Mouse (Mus musculus) limb, embryonic 12.5 days (tissue): ENCODE results near the gene Rep15. TPM values are rescaled to one million over a fixed set of nuclear protein-coding genes. Genes with fewer than 3 reads are reported as not detected.

ENCODE experiments used
- ATAC-seq: fragments of 200-750 bp; cut with Nextera tagmentation; 2 replicates; pipeline ENCODE4 v1.8.0; 2017; ENCODE audit warnings: low read depth, moderate TSS enrichment; ENCODE audit not compliant: insufficient number of reproducible peaks, insufficient read depth, low FRiP score, low TSS enrichment
- H3K27ac ChIP-seq: fragments of 300-500 bp; sonication (generic); 2 replicates; pipeline ENCODE4 v1.5.1; 2016; ENCODE audit warnings: mild to moderate bottlenecking, moderate library complexity
- H3K27me3 ChIP-seq: fragments of 300-500 bp; sonication (generic); 2 replicates; pipeline ENCODE4 v1.6.1; 2016; ENCODE audit warnings: mild to moderate bottlenecking, moderate library complexity
- H3K36me3 ChIP-seq: fragments of 300-500 bp; sonication (generic); 2 replicates; pipeline ENCODE4 v1.6.1; 2016; ENCODE audit warnings: mild to moderate bottlenecking, moderate library complexity
- H3K4me1 ChIP-seq: fragments of 300-500 bp; sonication (generic); replicated peaks from 2 replicates; pipeline ENCODE4 v1.6.1; 2016
- H3K4me2 ChIP-seq: fragments of 300-500 bp; sonication (generic); 2 replicates; pipeline ENCODE4 v1.6.1; 2016; ENCODE audit warnings: mild to moderate bottlenecking, moderate library complexity
- H3K4me3 ChIP-seq: fragments of 300-500 bp; sonication (generic); replicated peaks from 2 replicates; pipeline ENCODE4 v1.5.1; 2016; ENCODE audit warnings: mild to moderate bottlenecking
- H3K9ac ChIP-seq: fragments of 300-500 bp; sonication (generic); replicated peaks from 2 replicates; pipeline ENCODE4 v1.6.1; 2016; ENCODE audit warnings: mild to moderate bottlenecking, moderate library complexity
- H3K9me3 ChIP-seq: fragments of 300-500 bp; sonication (generic); 2 replicates; pipeline ENCODE4 v1.6.1; 2016; ENCODE audit warnings: mild to moderate bottlenecking, moderate library complexity
- WGBS: fragments of 180-500 bp; shearing (Covaris S2); methylation state at CpG from one replicate; pipeline ENCODE4 v1.1.7; 2016; 5-methylcytosine and 5-hydroxymethylcytosine counted together
- polyA plus RNA-seq: library from polyadenylated mRNA; unstranded; fragments of >200 nt; fragmentation: Nextera tagmentation; extraction: Ambion mirVana; gene quantifications from 2 replicates; pipeline ENCODE4 v1.2.1, GENCODE M21; 2016

The Rep15 gene
- polyA plus RNA-seq, 1 experiment from 2014 or later, result 2.0 TPM

DNA sequence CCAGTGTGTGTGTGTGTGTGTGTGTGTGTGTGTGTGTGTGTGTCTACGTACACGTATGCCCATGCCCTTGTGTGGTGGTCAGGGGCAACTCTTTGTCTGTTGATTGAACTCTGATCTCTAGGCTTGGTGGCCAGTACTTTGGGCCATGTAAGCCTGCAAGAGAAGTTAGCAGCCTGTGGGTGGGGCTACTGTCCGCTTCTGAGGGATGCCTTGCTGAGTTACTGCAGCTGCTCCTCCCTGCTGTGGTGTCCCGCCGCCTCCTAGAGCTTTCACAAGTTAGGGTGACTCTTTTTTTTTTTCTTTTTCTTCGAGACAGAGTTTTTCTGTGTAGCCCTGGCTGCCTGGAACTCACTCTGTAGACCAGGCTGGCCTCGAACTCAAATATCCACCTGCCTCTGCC lies 26.9 kb downstream of the Rep15 start:
- 71% methylated on average over 7 of the region's 7 CpGs for whole genome bisulfite sequencing
- no peak for ATAC-seq

DNA sequence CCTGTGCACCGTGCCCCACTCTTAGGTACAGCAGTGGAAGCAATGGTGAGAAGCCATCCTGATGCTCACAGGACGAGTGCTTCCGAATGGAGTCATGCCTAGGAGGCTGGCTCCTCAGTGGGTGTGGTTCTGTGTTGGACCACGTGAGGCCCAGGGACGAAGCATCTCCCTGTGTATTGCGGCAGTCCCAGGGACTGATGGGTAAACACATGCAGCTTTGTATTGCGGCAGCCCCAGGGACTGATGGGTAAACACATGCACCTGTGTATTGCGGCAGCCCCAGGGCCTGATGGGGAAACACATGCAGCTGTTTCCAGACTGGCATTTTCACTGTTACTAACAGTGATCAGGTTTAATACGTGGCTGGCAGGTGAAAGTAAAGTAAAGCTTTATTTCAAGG lies 29.2 kb downstream of the Rep15 start:
- ATAC-seq, result no peak
- WGBS, result 81% methylated on average over 9 of the region's 9 CpGs

More for the DNA sequence above, 26.9 kb downstream of the Rep15 start:
- no peaks in the 10 kb centered on the region for H3K9me3 ChIP-seq
- no peak overlapping the region for H3K27ac ChIP-seq
- no peak overlapping the region for H3K9ac ChIP-seq
- no peaks in the 10 kb centered on the region for H3K27me3 ChIP-seq
- peaks cover 7% of the 10 kb centered on the region for H3K4me1 ChIP-seq
- no peak overlapping the region for H3K4me3 ChIP-seq
- peaks cover 86% of the 10 kb centered on the region for H3K36me3 ChIP-seq
- H3K4me2 ChIP-seq, result no peak overlapping the region

DNA sequence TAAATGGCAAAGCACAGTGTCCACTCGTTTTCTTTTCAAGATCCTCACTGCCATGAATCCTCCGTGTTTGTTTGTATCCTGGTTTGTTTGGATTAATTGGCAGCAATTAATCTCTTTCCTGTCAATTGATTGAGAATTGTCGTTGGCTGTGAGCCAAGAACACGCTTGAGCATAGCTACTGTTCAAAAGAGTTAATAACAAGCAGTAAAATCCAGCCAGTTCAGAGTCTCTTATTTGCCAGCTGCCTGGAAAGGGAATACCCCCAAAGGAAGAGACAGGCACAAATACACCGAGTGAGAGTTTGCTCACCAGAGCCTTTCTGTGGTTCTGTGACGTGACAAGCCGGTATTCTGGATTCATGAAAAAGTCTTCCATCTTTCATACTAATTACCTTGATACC lies 29.6 kb downstream of the Rep15 start:
- WGBS, result 61% methylated on average over 7 of the region's 7 CpGs
- peaks cover 7% of the 10 kb centered on the region for H3K4me1 ChIP-seq
- H3K4me3 ChIP-seq, result no peak overlapping the region
- H3K4me2 ChIP-seq, result no peak overlapping the region
- H3K9me3 ChIP-seq, result no peaks in the 10 kb centered on the region
- ATAC-seq, result no peak
- no peak overlapping the region for H3K27ac ChIP-seq
- no peaks in the 10 kb centered on the region for H3K27me3 ChIP-seq
- H3K36me3 ChIP-seq, result peaks cover 77% of the 10 kb centered on the region
- H3K9ac ChIP-seq, result no peak overlapping the region

More for the DNA sequence above, 29.2 kb downstream of the Rep15 start:
- no peaks in the 10 kb centered on the region for H3K27me3 ChIP-seq
- no peak overlapping the region for H3K4me2 ChIP-seq
- H3K36me3 ChIP-seq, result peaks cover 77% of the 10 kb centered on the region
- peaks cover 7% of the 10 kb centered on the region for H3K4me1 ChIP-seq
- H3K27ac ChIP-seq, result no peak overlapping the region
- no peak overlapping the region for H3K4me3 ChIP-seq
- no peaks in the 10 kb centered on the region for H3K9me3 ChIP-seq
- no peak overlapping the region for H3K9ac ChIP-seq

DNA sequence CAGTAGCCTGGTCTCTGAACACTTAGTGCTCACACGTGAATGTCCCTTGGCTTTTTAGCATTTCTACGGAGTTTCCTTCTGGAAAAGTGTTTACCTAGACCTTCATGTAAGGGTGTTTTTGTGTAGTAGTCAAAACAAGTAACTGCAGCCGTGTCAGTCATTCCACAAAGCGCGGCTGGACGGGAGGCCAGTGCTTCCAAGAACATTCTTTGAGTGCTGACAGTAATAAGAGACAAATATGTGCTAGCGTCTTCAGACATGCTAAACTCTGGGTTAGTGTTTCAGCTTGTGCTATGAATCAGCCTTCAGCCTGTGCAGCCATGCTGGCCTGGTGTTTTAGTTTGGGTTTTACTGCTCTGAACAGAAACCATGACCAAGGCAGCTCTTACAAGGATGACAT lies 30.3 kb downstream of the Rep15 start:
- Histone ChIP-seq H3K9ac (no peak overlapping the region), H3K27ac (no peak overlapping the region), H3K4me2 (no peak overlapping the region), H3K9me3 (no peaks in the 10 kb centered on the region), H3K4me3 (no peak overlapping the region), H3K27me3 (no peaks in the 10 kb centered on the region), H3K4me1 (peaks cover 7% of the 10 kb centered on the region), H3K36me3 (peaks cover 79% of the 10 kb centered on the region)
- 75% methylated on average over 7 of the region's 7 CpGs for WGBS
- no peak for ATAC-seq

DNA sequence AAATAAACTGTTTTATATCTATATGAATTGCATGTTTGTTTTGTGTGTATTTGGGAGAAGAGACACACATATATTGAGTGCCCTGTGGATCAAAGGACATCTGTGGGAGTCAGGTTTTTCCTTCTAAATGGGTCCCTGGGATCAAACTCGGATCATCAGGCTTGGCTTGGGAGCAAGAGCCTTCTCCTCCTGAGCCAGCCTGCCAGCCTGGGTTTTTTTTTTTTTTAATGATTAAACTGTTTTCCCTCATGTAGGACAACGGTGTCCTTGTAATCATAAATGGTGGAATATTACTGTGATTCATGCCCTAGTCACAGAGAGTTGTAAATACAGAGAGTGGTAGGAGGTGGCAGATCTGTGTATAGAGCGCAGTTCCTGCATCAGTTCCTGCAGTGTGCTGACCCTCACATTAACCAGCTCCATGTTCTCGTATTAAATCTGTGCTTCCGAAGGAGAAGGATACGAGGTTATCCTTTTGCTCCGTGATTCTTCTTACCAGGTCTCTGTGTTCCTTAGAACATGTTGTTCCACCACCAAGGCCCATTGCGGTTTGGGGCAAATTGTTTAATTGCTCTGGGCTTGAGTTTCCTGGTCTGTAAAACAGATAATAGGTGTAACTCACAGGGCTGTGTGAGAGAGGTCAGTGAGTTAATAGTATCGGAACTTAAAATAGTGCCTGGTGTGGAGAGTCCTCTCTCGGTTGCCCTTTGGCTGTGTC lies 32.0 kb downstream of the Rep15 start:
- no peaks in the 10 kb centered on the region for H3K27me3 ChIP-seq
- H3K36me3 ChIP-seq, result peaks cover 69% of the 10 kb centered on the region
- no peak overlapping the region for H3K4me3 ChIP-seq
- WGBS, result 72% methylated on average over 10 of the region's 10 CpGs
- ATAC-seq, result no peak
- peaks cover 7% of the 10 kb centered on the region for H3K4me1 ChIP-seq
- H3K9me3 ChIP-seq, result no peaks in the 10 kb centered on the region
- no peak overlapping the region for H3K9ac ChIP-seq
- no peak overlapping the region for H3K4me2 ChIP-seq
- no peak overlapping the region for H3K27ac ChIP-seq

DNA sequence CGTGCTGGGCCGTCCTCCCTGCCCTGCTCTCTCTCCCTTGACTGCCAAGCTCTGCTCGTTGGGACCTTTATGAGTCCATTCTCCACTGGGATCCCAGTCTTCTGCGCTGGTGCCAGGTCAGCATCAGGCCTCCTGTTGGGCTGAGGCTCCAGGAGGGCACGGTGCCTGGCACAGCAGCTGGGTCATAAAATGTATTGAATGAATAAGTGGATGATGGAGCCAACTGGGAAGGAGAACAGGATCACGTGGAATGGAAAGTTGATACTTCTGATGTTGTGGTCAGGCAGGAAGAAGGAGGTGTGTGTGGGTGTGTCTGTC lies 32.5 kb downstream of the Rep15 start:
- Histone ChIP-seq H3K9me3 (no peaks in the 10 kb centered on the region), H3K9ac (no peak overlapping the region), H3K27me3 (no peaks in the 10 kb centered on the region), H3K4me1 (peaks cover 7% of the 10 kb centered on the region), H3K27ac (no peak overlapping the region), H3K4me2 (no peak overlapping the region), H3K36me3 (peaks cover 64% of the 10 kb centered on the region), H3K4me3 (no peak overlapping the region)
- ATAC-seq, result no peak
- 61% methylated on average over 6 of the region's 6 CpGs for WGBS

DNA sequence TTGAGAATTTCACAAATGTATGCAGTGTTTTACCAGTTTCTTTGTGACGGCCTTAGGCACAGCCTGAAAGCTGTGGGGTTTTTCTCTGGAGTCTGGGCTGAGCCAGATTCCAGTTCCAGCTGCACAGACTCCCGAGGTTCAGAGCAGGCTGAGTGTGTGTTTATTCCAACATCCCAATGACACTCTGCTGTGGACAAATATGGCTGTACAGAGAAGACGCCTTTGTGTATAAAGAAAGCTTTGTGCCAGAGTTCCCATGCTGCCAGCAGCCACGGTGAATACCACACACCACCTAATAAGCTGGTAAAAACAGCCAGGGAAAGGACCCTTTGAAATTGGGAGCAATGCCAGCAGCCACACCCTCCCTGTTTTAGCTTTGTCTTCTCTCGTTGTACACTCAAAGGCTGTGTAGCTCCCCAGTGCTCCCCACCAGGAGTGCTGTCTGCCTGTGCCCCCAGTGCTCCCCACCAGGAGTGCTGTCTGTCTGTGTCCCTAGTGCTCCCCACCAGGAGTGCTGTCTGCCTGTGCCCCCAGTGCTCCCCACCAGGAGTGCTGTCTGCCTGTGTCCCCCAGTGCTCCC lies 43.5 kb downstream of the Rep15 start:
- Histone ChIP-seq H3K27ac (no peak overlapping the region), H3K9ac (no peak overlapping the region), H3K4me2 (no peak overlapping the region), H3K9me3 (no peaks in the 10 kb centered on the region), H3K36me3 (peaks cover 33% of the 10 kb centered on the region), H3K27me3 (no peaks in the 10 kb centered on the region), H3K4me3 (no peak overlapping the region), H3K4me1 (no peaks in the 10 kb centered on the region)
- ATAC-seq, result no peak
- 68% methylated on average over 5 of the region's 5 CpGs for WGBS

DNA sequence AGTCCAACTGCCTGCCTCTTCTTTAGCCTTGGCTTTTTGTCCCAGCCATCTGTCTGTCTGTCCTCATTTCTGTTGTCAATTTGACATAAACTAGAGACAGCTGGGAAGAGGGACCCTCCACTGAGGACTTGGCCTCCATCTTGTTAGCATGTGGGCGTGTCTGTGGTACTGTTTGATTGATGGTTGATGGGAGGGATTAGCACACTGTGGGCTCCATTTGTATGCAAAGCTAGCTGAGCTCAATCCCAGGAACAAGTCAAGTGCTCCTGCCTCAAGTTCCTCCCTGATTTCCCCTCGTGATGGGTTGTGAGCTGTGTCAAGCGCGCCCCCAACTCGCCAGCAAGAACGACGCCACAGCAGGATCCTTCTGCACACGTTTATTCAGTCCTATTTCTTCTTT lies 44.5 kb downstream of the Rep15 start:
- WGBS, result 73% methylated on average over 8 of the region's 8 CpGs
- Histone ChIP-seq H3K27me3 (no peaks in the 10 kb centered on the region), H3K9ac (no peak overlapping the region), H3K4me3 (no peak overlapping the region), H3K27ac (no peak overlapping the region), H3K36me3 (peaks cover 23% of the 10 kb centered on the region), H3K4me1 (no peaks in the 10 kb centered on the region), H3K9me3 (no peaks in the 10 kb centered on the region), H3K4me2 (no peak overlapping the region)
- no peak for ATAC-seq

DNA sequence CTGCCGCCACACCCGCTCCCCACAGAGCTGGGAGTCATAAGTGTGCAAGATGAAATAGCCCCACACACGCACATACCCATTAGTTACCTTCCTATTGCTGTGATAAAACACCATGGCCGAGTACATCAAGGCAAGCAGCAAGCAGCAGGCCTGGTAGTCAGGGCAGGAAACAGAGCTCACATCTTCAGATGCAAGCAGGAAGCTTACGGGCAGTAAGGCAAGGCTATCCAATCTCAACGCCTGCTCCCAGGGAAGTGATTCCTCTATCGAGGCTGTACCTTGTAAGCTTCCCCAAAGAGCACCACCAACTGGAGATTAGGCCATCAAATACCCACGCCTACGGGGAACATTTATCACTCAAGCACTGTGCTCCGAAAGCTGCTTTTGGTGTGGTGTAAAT lies 47.5 kb downstream of the Rep15 start:
- 90% methylated on average over 10 of the region's 10 CpGs for WGBS
- Histone ChIP-seq H3K4me1 (no peaks in the 10 kb centered on the region), H3K36me3 (peaks cover 9% of the 10 kb centered on the region), H3K9ac (no peak overlapping the region), H3K27ac (no peak overlapping the region), H3K9me3 (no peaks in the 10 kb centered on the region), H3K27me3 (no peaks in the 10 kb centered on the region), H3K4me2 (no peak overlapping the region), H3K4me3 (no peak overlapping the region)
- ATAC-seq, result no peak

Other genes starting within 250 kb of the Rep15 start
- gene Arntl2, start 236.5 kb upstream of the Rep15 start, polyA plus RNA-seq, result 6.8 and 8.3 TPM in 2 replicates
- gene Smco2, start 182.5 kb upstream of the Rep15 start, polyA plus RNA-seq, result not detected in 2 replicates
- gene Ppfibp1, start 144.1 kb upstream of the Rep15 start, polyA plus RNA-seq, result 61.0 and 68.0 TPM in 2 replicates
- gene 1700034J05Rik, start 78.2 kb upstream of the Rep15 start, polyA plus RNA-seq, result 0.10 and 0.11 TPM in 2 replicates
- gene Mrps35, start 10.2 kb downstream of the Rep15 start, polyA plus RNA-seq, result 102 and 106 TPM in 2 replicates
- gene Mansc4, start 54.4 kb downstream of the Rep15 start, polyA plus RNA-seq, result 2.5 and 2.6 TPM in 2 replicates
- 9.3 and 9.6 TPM in 2 replicates for gene Klhl42, start 58.8 kb downstream of the Rep15 start, polyA plus RNA-seq
- gene Pthlh, start 231.6 kb downstream of the Rep15 start, polyA plus RNA-seq, result 5.4 and 7.5 TPM in 2 replicates